7 mouse cellular contexts compared by ENCODE assay signal in the genomic region with DNA sequence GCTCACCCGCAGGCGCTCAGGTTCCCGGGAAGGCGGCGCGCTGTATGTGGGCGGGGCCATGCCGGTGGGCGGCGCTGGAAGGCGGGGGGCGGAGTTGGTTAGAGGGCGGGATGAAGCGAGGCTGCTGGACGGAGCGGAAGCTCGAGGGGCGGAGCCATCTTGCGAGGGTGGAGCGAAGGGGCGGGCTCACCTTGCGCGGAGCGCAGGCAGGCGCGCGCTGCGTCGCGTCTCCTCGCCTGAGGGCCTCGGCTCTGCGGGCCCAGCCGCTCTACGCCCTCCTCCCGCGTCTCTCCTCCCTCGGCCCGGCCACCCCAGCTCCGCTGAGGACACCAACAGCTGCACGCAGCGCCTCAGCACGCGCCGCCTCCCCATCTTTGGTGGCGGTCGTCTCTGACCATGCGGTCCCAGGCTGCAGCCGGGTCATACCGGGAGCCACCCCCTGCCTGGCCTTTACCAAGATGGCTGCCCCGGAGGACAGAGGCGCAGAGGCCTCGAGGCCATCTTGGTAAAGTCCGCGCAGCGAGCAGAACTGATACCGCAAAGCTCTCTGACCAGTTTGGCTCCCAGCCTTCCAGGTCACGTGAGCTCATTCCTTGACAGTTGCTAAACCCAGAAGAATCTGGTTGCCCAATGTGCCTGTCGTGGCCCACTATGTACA. TPM values are rescaled to one million over a fixed set of nuclear protein-coding genes. Genes with fewer than 3 reads are reported as not detected.
DNase-seq lines count a peak whose midpoint lies in the region; ATAC-seq lines count a peak whose summit lies in the region.

A gene (minus strand): TSS at position 46 of the 658 bp plus-strand sequence.

- H3K27ac ChIP-seq in embryonic facial prominence, embryonic 12.5 days, result peak within 1 kb of the TSS; percentile 94
- peak within 1 kb of the TSS; percentile 90 for H3K27ac ChIP-seq in limb, embryonic 11.5 days (replicated peaks; ENCODE audit: low read depth, low read length)
- peak within 1 kb of the TSS; percentile 99 for H3K27ac ChIP-seq in midbrain, embryonic 14.5 days (replicated peaks; ENCODE audit: low read depth, low read length)

- peak within 1 kb of the TSS; percentile 67 for H3K4me3 ChIP-seq in embryonic facial prominence, embryonic 12.5 days
- H3K4me3 ChIP-seq in limb, embryonic 11.5 days (ENCODE audit: low read depth, low read length), result peak within 1 kb of the TSS; percentile 73
- H3K4me3 ChIP-seq in midbrain, embryonic 14.5 days (replicated peaks; ENCODE audit: low read depth, low read length), result peak within 1 kb of the TSS; percentile 70

- no peaks in the 10 kb centered on the region for H3K4me1 ChIP-seq in embryonic facial prominence, embryonic 12.5 days
- H3K4me1 ChIP-seq in limb, embryonic 11.5 days (ENCODE audit: control insufficient read depth, insufficient read depth, low read length), result no peaks in the 10 kb centered on the region
- H3K4me1 ChIP-seq in midbrain, embryonic 14.5 days (ENCODE audit: control insufficient read depth, insufficient read depth, low read length), result 0 out of 2 replicates have a peak, but pooled peaks cover 3% of the 10 kb centered on the region

- H3K27me3 ChIP-seq in embryonic facial prominence, embryonic 12.5 days, result no peaks in the 10 kb centered on the region
- H3K27me3 ChIP-seq in limb, embryonic 11.5 days (ENCODE audit: control insufficient read depth, insufficient read depth, low read length), result no peaks in the 10 kb centered on the region
- H3K27me3 ChIP-seq in midbrain, embryonic 14.5 days (ENCODE audit: control insufficient read depth, insufficient read depth, low read length), result no peaks in the 10 kb centered on the region

- no peaks in the 10 kb centered on the region for H3K36me3 ChIP-seq in embryonic facial prominence, embryonic 12.5 days
- H3K36me3 ChIP-seq in limb, embryonic 11.5 days (ENCODE audit: control insufficient read depth, insufficient read depth, low read length), result no peaks in the 10 kb centered on the region
- H3K36me3 ChIP-seq in midbrain, embryonic 14.5 days (ENCODE audit: control insufficient read depth, insufficient read depth, low read length), result no peaks in the 10 kb centered on the region

- DNase-seq in adrenal gland, postnatal 25 days, result peak; percentile 99
- DNase-seq in heart, adult 11 months, result peak; percentile 100
- peak; percentile 100 for DNase-seq in kidney, adult 18-20 months
- peak; percentile 98 for DNase-seq in limb, embryonic 11.5 days (ENCODE audit: low spot score)
- peak; percentile 99 for DNase-seq in midbrain, embryonic 14.5 days
- peak; percentile 99 to 100 for DNase-seq in spleen, adult 18-20 months

- H3K9me3 ChIP-seq in embryonic facial prominence, embryonic 12.5 days, result no peaks in the 10 kb centered on the region
- H3K9me3 ChIP-seq in limb, embryonic 11.5 days (ENCODE audit: control insufficient read depth, low read length), result no peaks in the 10 kb centered on the region
- H3K9me3 ChIP-seq in midbrain, embryonic 14.5 days (ENCODE audit: control insufficient read depth, low read length), result no peaks in the 10 kb centered on the region

- H3K4me2 ChIP-seq in embryonic facial prominence, embryonic 12.5 days (replicated peaks), result peak within 1 kb of the TSS; percentile 68
- H3K4me2 ChIP-seq in limb, embryonic 11.5 days (ENCODE audit: low read depth, severe bottlenecking), result peak within 1 kb of the TSS; percentile 65
- peak within 1 kb of the TSS; percentile 69 for H3K4me2 ChIP-seq in midbrain, embryonic 14.5 days (ENCODE audit: low read length)

- H3K9ac ChIP-seq in embryonic facial prominence, embryonic 12.5 days, result peak within 1 kb of the TSS; percentile 87
- H3K9ac ChIP-seq in limb, embryonic 11.5 days (ENCODE audit: low read length), result peak within 1 kb of the TSS; percentile 90
- H3K9ac ChIP-seq in midbrain, embryonic 14.5 days (replicated peaks; ENCODE audit: low read length), result peak within 1 kb of the TSS; percentile 90

- peak; percentile 98 for ATAC-seq in embryonic facial prominence, embryonic 12.5 days (ENCODE audit: insufficient number of reproducible peaks, insufficient read depth, low FRiP score, low TSS enrichment)
- peak; percentile 99 for ATAC-seq in limb, embryonic 11.5 days (ENCODE audit: insufficient number of reproducible peaks, low FRiP score, low TSS enrichment, low read depth)
- ATAC-seq in midbrain, embryonic 14.5 days (ENCODE audit: low FRiP score, low TSS enrichment), result peak; percentile 99

- 1% methylated on average over 52 of the region's 59 CpGs for WGBS in embryonic facial prominence, embryonic 12.5 days
- under 1% methylated on average over 43 of the region's 59 CpGs for WGBS in limb, embryonic 11.5 days
- WGBS in midbrain, embryonic 14.5 days, result under 1% methylated on average over 53 of the region's 59 CpGs

RNA-seq across cellular contexts. Expression of the gene that starts here (rescaled TPM):
- total RNA-seq in adrenal gland, postnatal 25 days (2021), result 47.6 and 63.1 TPM in 2 replicates
- polyA plus RNA-seq in embryonic facial prominence, embryonic 12.5 days (2016; fragmentation: Nextera tagmentation; extraction: Ambion mirVana), result 3.2 and 3.3 TPM in 2 replicates
- 4.5 and 5.0 TPM in 2 replicates for polyA plus RNA-seq in limb, embryonic 11.5 days (2014; fragmentation: Nextera tagmentation; extraction: Ambion mirVana)
- polyA plus RNA-seq in midbrain, embryonic 14.5 days (2014; fragmentation: Nextera tagmentation; extraction: Ambion mirVana), result 2.3 and 3.9 TPM in 2 replicates

Comparison
In these comparisons a context has a peak if more than half of its experiments do, and no peak if none do; other contexts are left out.
1. Peak in every context shown above with its lines: DNase-seq, ATAC-seq, H3K4me3 ChIP-seq and H3K27ac ChIP-seq.